Mouse (Mus musculus) cortical plate, adult 2 months (tissue): ENCODE data around the gene 9130023H24Rik. TPM values are rescaled to one million over a fixed set of nuclear protein-coding genes. Genes with fewer than 3 reads are reported as not detected.

Experiments used
- H3K27ac ChIP-seq: fragments of 200-500 bp; 2 replicates; pipeline ENCODE4 v1.5.1; 2012; ENCODE audit warnings: low read length, control low read depth, inconsistent platforms; ENCODE audit not compliant: insufficient read depth
- H3K4me1 ChIP-seq: fragments of 200-500 bp; 2 replicates; pipeline ENCODE4 v1.6.1; 2011; ENCODE audit warnings: low read length; ENCODE audit not compliant: control insufficient read depth, insufficient read depth
- H3K4me3 ChIP-seq: fragments of 200-500 bp; 2 replicates; pipeline ENCODE4 v1.5.1; 2011; ENCODE audit warnings: mild to moderate bottlenecking, low read length, control low read depth; ENCODE audit not compliant: insufficient read depth
- CTCF ChIP-seq: fragments of 200-500 bp; IDR thresholded peaks from 2 replicates; pipeline ENCODE4 v1.5.1; 2011; ENCODE audit warnings: mild to moderate bottlenecking, control low read depth, low read length; ENCODE audit not compliant: insufficient read depth; ENCODE audit errors: extremely low read depth
- POLR2A ChIP-seq: fragments of 200-500 bp; IDR thresholded peaks from 2 replicates; pipeline ENCODE4 v1.6.1; 2011; ENCODE audit warnings: mild to moderate bottlenecking, low read length, control low read depth; ENCODE audit not compliant: insufficient read depth; ENCODE audit errors: extremely low read depth
- polyA plus RNA-seq: library from polyadenylated mRNA; depleted of rRNA; stranded (reverse); fragments of >200 nt; gene quantifications from 2 replicates; pipeline ENCODE4 v1.2.3, GENCODE M21; 2012

Gene 9130023H24Rik
- polyA plus RNA-seq, 1 experiment = 1.9 TPM

DNA sequence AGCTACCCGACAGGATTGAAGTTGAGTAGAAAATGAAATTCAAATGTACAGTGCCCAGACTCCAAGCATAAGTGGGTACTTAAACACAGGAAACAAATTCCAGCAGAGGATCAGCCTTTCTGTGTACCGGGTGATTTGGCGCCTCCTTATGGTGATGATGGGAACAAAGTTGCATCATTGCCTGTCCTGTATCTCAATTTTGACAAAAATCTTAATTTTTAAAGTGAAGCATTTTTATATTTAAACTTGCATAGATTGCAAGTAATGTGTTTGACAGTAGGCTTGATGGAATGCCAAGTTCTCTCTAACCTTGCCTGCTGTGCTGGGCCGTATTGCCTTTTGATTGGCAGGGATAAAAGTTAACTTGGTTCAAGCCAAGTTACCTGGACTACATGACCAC is 1.2 kb upstream of the 9130023H24Rik start:
- TF ChIP-seq POLR2A (no peak), CTCF (0 out of 2 replicates have a peak, but pooled peaks have one; percentile 16)

DNA sequence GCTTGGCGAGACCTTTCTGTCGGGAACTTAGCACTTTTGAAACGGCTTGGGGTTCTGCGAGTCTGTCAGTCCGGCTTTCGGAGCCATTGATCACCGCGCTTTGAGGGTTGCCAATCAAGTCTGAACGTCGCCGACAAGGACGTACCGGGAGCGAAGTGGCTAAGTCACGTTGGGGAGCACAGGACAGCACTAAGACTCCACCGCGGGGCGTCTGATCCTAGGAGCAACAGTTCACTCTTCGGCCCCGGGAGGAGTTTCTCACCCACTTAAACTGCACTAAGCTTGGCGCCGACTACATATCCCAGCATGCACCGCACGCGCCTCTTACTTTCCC is 271 bp downstream of the 9130023H24Rik start:
- TF ChIP-seq CTCF (no peak), POLR2A (no peak)
- peaks cover 3% of the 10 kb centered on the region; the same call in 1 of the 2 replicates for H3K4me1 ChIP-seq
- H3K4me3 ChIP-seq = peak overlapping the region; percentile 81
- peak overlapping the region; percentile 34 for H3K27ac ChIP-seq

More for the DNA sequence above, 1.2 kb upstream of the 9130023H24Rik start:
- H3K4me3 ChIP-seq = peak overlapping the region; percentile 81; the same call in 1 of the 2 replicates
- peaks cover 3% of the 10 kb centered on the region; the same call in 1 of the 2 replicates for H3K4me1 ChIP-seq
- no peak overlapping the region for H3K27ac ChIP-seq

DNA sequence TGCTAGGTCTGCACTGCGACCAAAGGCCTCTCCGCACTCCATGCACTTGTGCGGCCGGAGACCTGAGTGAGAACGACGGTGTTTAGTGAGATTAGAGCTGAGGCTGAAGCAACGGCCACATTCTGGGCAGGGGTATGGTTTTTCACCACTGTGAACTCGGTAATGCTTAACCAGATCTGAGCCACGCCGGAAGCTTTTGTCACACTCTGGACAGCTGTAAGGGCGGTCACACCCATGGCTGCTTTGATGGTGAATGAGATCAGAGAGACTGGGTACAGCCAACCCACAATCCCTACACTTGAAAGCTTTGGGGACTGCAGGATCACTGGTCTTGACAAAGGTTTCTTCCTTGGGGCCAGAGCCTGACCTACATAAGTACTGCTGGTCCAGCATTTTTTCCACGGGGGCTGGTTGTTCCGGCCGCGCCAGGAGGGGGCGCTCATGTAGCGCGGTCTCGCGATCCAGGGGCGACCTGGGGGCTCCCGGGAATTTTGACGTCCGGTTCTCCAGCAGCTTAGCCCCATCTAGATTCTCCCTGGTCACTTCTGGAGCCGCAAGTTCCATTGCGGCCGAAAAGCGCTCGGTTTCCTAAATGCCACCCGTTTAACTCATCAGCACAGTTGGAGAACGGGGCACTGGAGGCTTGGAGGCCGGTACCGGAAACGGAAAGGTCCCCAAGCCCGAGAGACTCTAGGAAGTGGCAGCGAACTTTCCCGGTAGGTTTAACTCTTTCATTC is 807 bp downstream of the 9130023H24Rik start, which contains the start of gene Armc5:
Gene Armc5 (plus strand): TSS at position 487 of the 737 bp plus-strand sequence.
- peak; percentile 43 for TF ChIP-seq CTCF
- no peak for TF ChIP-seq POLR2A

DNA sequence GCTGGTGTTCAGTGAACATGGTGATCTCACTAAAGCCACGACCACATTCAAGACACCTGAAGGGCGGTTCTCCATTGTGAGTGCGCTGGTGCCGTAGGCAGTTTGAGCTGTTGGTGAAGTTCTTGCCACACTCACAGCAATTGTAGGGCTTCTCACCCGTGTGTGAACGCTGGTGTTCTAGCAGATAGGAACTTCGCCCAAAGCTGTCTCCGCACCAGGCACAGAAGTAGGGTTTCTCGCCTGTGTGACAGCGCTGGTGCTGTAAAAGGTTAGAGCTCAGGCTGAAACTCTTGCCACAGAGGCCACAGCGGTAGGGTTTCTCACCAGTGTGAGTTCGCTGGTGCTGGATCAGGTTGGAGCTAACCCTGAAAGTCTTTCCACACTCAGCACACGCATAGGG is 1.4 kb downstream of the 9130023H24Rik start:
- H3K4me3 ChIP-seq = no peak overlapping the region
- H3K27ac ChIP-seq = no peak overlapping the region
- TF ChIP-seq POLR2A = no peak
- TF ChIP-seq CTCF = no peak
- peaks cover 3% of the 10 kb centered on the region; the same call in 1 of the 2 replicates for H3K4me1 ChIP-seq

More for the DNA sequence above, 807 bp downstream of the 9130023H24Rik start, which contains the start of gene Armc5:
- Histone ChIP-seq H3K4me3 (peak within 1 kb of the TSS; percentile 81), H3K27ac (peak within 1 kb of the TSS; percentile 94), H3K4me1 (peaks cover 3% of the 10 kb centered on the region; the same call in 1 of the 2 replicates)

DNA sequence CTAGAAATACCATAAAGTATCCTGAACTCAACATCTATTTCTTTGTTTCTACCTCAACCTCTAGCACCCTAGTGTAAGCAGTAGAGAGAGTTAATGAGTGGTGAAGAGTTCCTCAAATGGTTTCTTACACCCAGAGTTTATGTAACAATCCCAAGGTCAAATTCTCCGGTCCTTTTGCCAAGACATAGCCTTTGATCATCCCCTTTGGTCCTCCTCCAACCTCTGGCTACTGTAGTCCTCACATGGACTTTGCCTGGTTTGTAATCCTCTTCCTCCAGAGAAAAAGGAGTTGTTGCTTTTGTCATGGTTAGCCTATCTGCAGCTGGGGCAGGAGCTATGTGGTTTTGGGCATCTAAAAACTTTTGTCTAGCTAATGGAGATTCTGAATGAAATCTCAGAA is 2.4 kb downstream of the 9130023H24Rik start:
- peaks cover 3% of the 10 kb centered on the region; the same call in 1 of the 2 replicates for H3K4me1 ChIP-seq
- no peak for TF ChIP-seq POLR2A
- no peak for TF ChIP-seq CTCF
- no peak overlapping the region for H3K27ac ChIP-seq

DNA sequence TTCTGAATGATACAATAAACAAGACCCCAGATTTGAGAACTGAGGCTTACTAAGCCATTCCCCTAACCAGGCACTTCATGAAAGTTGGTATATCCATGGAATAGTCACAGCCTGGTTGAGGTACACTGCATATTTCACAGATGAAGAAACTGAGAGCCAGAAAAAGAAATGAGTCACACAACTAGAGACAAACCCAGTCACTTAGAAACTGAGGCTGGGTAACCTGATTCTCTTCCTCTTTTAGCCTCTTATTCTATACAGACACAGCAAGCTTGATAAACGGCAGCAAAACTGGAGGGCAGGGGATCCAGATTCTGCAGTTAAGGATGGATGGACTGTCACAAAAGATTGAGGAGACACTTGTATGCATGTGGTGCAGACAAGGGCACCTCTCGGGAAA is 3.0 kb downstream of the 9130023H24Rik start:
- H3K27ac ChIP-seq = no peak overlapping the region
- no peak overlapping the region for H3K4me3 ChIP-seq
- TF ChIP-seq POLR2A = no peak
- peaks cover 3% of the 10 kb centered on the region; the same call in 1 of the 2 replicates for H3K4me1 ChIP-seq

More for the DNA sequence above, 2.4 kb downstream of the 9130023H24Rik start:
- no peak overlapping the region for H3K4me3 ChIP-seq

DNA sequence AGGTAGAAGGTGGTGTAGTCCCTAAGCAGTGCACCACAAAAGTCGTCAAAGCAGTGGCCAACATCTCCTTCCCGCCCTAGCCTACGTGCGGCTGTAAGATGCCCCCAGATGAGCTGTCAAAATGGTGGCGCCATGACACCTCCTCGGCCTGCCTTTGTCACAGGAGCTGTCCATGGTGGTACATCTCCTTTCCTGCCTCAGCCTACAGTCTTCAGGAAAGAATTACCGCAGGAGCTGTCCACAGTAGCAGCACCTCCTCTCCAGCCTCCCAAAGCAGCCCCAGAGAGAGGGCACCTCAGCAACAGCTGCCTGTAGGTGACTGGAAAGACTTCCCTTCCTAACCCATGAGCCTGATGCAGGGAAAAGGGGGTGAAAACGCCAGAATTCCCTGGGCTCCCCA is 6.1 kb downstream of the 9130023H24Rik start:
- Histone ChIP-seq H3K27ac (no peak overlapping the region), H3K4me3 (no peak overlapping the region), H3K4me1 (peaks cover 1% of the 10 kb centered on the region; the same call in 1 of the 2 replicates)
- TF ChIP-seq POLR2A (no peak), CTCF (no peak)

DNA sequence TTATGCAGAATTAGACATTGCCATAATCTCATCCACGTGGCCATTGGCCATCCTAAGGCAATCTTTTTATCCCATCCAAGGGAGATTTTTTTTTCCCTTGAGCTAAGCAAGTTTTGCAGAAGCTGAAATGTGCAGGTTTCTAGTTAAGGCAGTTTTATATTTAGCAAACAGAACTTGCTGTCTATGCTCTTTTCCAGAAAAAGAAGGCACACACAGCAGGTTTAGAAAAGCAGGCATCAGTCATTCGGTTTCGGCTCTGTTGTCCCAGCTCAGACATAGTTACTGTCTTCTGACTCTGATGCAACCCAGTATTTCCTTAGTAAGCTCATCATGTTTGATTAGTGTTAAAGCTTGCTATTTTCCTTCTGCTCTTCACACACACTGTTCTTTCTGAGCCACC is 16.9 kb downstream of the 9130023H24Rik start:
- Histone ChIP-seq H3K4me3 (no peak overlapping the region), H3K4me1 (no peaks in the 10 kb centered on the region; the same call in 1 of the 2 replicates), H3K27ac (no peak overlapping the region)
- TF ChIP-seq CTCF (no peak), POLR2A (no peak)

DNA sequence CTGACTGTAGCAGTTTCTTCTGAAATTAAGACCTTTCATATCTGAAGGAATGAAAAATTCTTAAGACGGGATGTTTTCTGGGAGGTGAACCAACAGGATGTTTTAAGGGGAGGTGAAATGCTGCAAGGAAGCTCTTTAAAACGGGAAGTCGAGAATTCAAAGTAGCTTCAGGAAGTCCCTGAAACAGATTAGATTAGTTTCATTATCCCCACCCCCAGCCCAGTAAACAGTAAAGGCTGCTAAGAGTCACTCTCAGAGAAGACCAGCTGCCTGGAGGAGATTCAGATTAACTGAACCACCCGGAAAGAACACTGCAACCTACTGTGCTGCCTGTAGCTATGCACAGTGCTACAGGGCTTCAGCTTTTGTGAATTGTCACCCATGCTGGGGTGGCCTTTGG is 17.9 kb downstream of the 9130023H24Rik start:
- H3K4me1 ChIP-seq = no peaks in the 10 kb centered on the region; the same call in 1 of the 2 replicates
- TF ChIP-seq POLR2A (no peak), CTCF (no peak)
- H3K27ac ChIP-seq = no peak overlapping the region

DNA sequence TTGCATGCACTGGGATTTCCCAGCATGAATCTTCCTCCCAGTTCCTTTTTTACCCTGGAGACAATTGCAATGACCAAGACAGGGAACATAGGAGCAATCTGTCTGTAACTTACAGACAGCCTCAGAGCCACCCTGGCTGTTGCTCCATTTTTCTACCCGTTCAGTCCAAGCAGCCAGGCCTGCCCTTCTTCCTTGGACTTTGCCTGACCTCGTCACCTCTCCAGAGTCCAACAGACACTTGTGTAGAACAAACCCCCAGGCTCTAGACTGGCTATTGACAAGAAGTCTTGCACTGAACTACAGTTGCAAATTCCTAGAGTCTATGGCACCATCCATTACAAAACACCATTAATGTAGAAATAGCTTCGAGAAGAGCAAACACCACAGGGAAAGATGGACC is 28.0 kb downstream of the 9130023H24Rik start:
- H3K4me3 ChIP-seq = no peak overlapping the region
- H3K4me1 ChIP-seq = no peaks in the 10 kb centered on the region
- H3K27ac ChIP-seq = no peak overlapping the region
- TF ChIP-seq POLR2A (no peak), CTCF (no peak)

More for the DNA sequence above, 17.9 kb downstream of the 9130023H24Rik start:
- H3K4me3 ChIP-seq = no peak overlapping the region
